Comparison of ENCODE assay signal across 12 mouse cellular contexts in genomic region chr7:141230570-141230969, GRCm38 (mm10). TPM values are rescaled to one million over a fixed set of nuclear protein-coding genes. Genes with fewer than 3 reads are reported as not detected.
A peak's percentile ranks its signal among the peaks of the same experiment; 100 is the strongest.
DNase-seq lines count a peak whose midpoint lies in the region; ATAC-seq and TF ChIP-seq lines count a peak whose summit lies in the region.
"Had no signal": no experiment of that assay in that cellular context is flagged by ENCODE, and none has a peak within 500 bp of the region (broad histone marks: within the 10 kb centered on the region; RNA-seq: fewer than 3 reads in every experiment).

No protein-coding gene starts in this region.

- TF ChIP-seq RAD21 in MEL (IDR thresholded peaks at IDR 0.05; ENCODE audit: low read depth, low read length), result no peak

- peak overlapping the region; percentile 95; the same call in 1 of the 2 replicates for H3K4me2 ChIP-seq in forebrain, embryonic 12.5 days
- H3K4me2 ChIP-seq in forebrain, embryonic 14.5 days (ENCODE audit: low read length), result no peak overlapping the region; the same call in 1 of the 2 replicates
- no peak overlapping the region for H3K4me2 ChIP-seq in kidney, embryonic 16.5 days (replicated peaks; ENCODE audit: low read depth, low read length)
- H3K4me2 ChIP-seq in liver, embryonic 14.5 days (ENCODE audit: low read depth), result peak overlapping the region; percentile 74

- 96% methylated on average over 4 of the region's 4 CpGs for WGBS in forebrain, embryonic 12.5 days
- WGBS in forebrain, embryonic 14.5 days, result 88% methylated on average over 4 of the region's 4 CpGs
- WGBS in kidney, embryonic 16.5 days, result 90% methylated on average over 4 of the region's 4 CpGs
- 89% methylated on average over 4 of the region's 4 CpGs for WGBS in liver, embryonic 14.5 days (ENCODE audit: insufficient replicate concordance)

- peaks cover 24% of the 10 kb centered on the region for H3K4me1 ChIP-seq in forebrain, embryonic 12.5 days
- peaks cover 11% of the 10 kb centered on the region for H3K4me1 ChIP-seq in forebrain, embryonic 14.5 days (ENCODE audit: control insufficient read depth, insufficient read depth, low read length)
- peaks cover 20% of the 10 kb centered on the region for H3K4me1 ChIP-seq in kidney, embryonic 16.5 days (ENCODE audit: insufficient read depth, low read length)
- peaks cover 4 to 12% of the 10 kb centered on the region in 2 experiments; a peak in 2 of 4 replicates for H3K4me1 ChIP-seq in MEL (ENCODE audit: control insufficient read depth in 1 of 2, insufficient read depth in 2 of 2, low read length in 2 of 2)
- H3K4me1 ChIP-seq in liver, embryonic 14.5 days (replicated peaks; ENCODE audit: control insufficient read depth in 2 of 2, insufficient read depth in 2 of 2, low read length in 1 of 2), result peaks cover 8 to 12% of the 10 kb centered on the region in 2 experiments

- no peak overlapping the region for H3K27ac ChIP-seq in forebrain, embryonic 12.5 days
- no peak overlapping the region for H3K27ac ChIP-seq in forebrain, embryonic 14.5 days (ENCODE audit: low read depth, low read length)
- H3K27ac ChIP-seq in kidney, embryonic 16.5 days (ENCODE audit: low read length), result no peak overlapping the region
- H3K27ac ChIP-seq in MEL (ENCODE audit: control insufficient read depth, low read depth, low read length), result no peak overlapping the region
- H3K27ac ChIP-seq in liver, embryonic 14.5 days, result no peak overlapping the region

- H3K9me3 ChIP-seq in forebrain, embryonic 12.5 days, result no peaks in the 10 kb centered on the region
- no peaks in the 10 kb centered on the region for H3K9me3 ChIP-seq in forebrain, embryonic 14.5 days (replicated peaks; ENCODE audit: control insufficient read depth, low read length)
- H3K9me3 ChIP-seq in kidney, embryonic 16.5 days (ENCODE audit: low read length), result no peaks in the 10 kb centered on the region
- no peaks in the 10 kb centered on the region for H3K9me3 ChIP-seq in MEL (replicated peaks; ENCODE audit: insufficient read depth, low read length)
- no peaks in the 10 kb centered on the region for H3K9me3 ChIP-seq in liver, embryonic 14.5 days (ENCODE audit: control insufficient read depth, low read length)

- TF ChIP-seq EP300 in MEL (IDR thresholded peaks at IDR 0.05; ENCODE audit: low read depth in 1 of 2, low read length in 2 of 2), result no peak
- no peak for TF ChIP-seq EP300 in liver, embryonic 14.5 days (IDR thresholded peaks at IDR 0.05; ENCODE audit: low read depth)

- no peak for ATAC-seq in forebrain, embryonic 12.5 days (ENCODE audit: low FRiP score)
- no peak for ATAC-seq in forebrain, embryonic 14.5 days
- ATAC-seq in kidney, embryonic 16.5 days (ENCODE audit: low FRiP score, low TSS enrichment), result no peak
- ATAC-seq in liver, embryonic 14.5 days (ENCODE audit: insufficient read depth), result no peak
- ATAC-seq in megakaryocyte progenitor cell, adult 5-6 weeks (replicated peaks; ENCODE audit: poor library complexity), result no peak

- no peaks in the 10 kb centered on the region for H3K27me3 ChIP-seq in forebrain, embryonic 12.5 days
- H3K27me3 ChIP-seq in forebrain, embryonic 14.5 days (replicated peaks; ENCODE audit: control insufficient read depth, insufficient read depth, low read length), result no peaks in the 10 kb centered on the region
- H3K27me3 ChIP-seq in kidney, embryonic 16.5 days (ENCODE audit: insufficient read depth, low read length), result no peaks in the 10 kb centered on the region
- H3K27me3 ChIP-seq in MEL (ENCODE audit: control insufficient read depth in 1 of 2, insufficient read depth in 2 of 2, low read length in 2 of 2), result no peaks in the 10 kb centered on the region
- H3K27me3 ChIP-seq in liver, embryonic 14.5 days (ENCODE audit: control insufficient read depth, insufficient read depth, low read length), result no peaks in the 10 kb centered on the region

- H3K4me3 ChIP-seq in forebrain, embryonic 12.5 days (replicated peaks), result peak overlapping the region; percentile 99; the same call in 1 of the 2 replicates
- H3K4me3 ChIP-seq in forebrain, embryonic 14.5 days (ENCODE audit: low read depth, low read length), result no peak overlapping the region
- no peak overlapping the region for H3K4me3 ChIP-seq in kidney, embryonic 16.5 days (ENCODE audit: low read length)
- no peak overlapping the region for H3K4me3 ChIP-seq in MEL (ENCODE audit: control insufficient read depth in 1 of 2, insufficient read depth in 1 of 2, low read depth in 2 of 2, low read length in 2 of 2)
- H3K4me3 ChIP-seq in liver, embryonic 14.5 days (ENCODE audit: insufficient read depth in 1 of 2, low read depth in 2 of 2, low read length in 2 of 2), result peak overlapping the region in 1 of 2 experiments; percentile 95; a peak in 1 of 4 replicates

- no peak for DNase-seq in forebrain, embryonic 14.5 days (ENCODE audit: low spot score)
- DNase-seq in kidney, postnatal 14 days, result no peak
- no peak for DNase-seq in MEL (ENCODE audit: low read depth, low spot score)
- DNase-seq in liver, embryonic 14.5 days (ENCODE audit: low read depth in 3 of 3, low spot score in 3 of 3), result no peak
- DNase-seq in retina, postnatal 1 day, result no peak
- DNase-seq: kidney, adult 11 months had no signal

- no peak for TF ChIP-seq CTCF in MEL (IDR thresholded peaks at IDR 0.05 in 2 of 3, conservative IDR thresholded peaks at IDR 0.05 in 1 of 3; ENCODE audit: control insufficient read depth in 1 of 3, insufficient read depth in 1 of 3, low read depth in 2 of 3, low read length in 3 of 3, poor library complexity in 1 of 3, severe bottlenecking in 1 of 3)
- no peak for TF ChIP-seq CTCF in liver, embryonic 14.5 days (IDR thresholded peaks at IDR 0.05; ENCODE audit: low read depth)

- H3K79me2 ChIP-seq in MEL (ENCODE audit: control insufficient read depth, insufficient read depth, low read length, poor library complexity), result peaks cover 37% of the 10 kb centered on the region

- H3K9ac ChIP-seq in forebrain, embryonic 12.5 days, result no peak overlapping the region
- no peak overlapping the region for H3K9ac ChIP-seq in forebrain, embryonic 14.5 days (ENCODE audit: low read length)
- 0 out of 2 replicates have a peak overlapping the region, but pooled peaks have one; percentile 92 for H3K9ac ChIP-seq in kidney, embryonic 16.5 days (replicated peaks; ENCODE audit: low read length)
- H3K9ac ChIP-seq in MEL (ENCODE audit: control insufficient read depth, low read depth, low read length, poor library complexity, severe bottlenecking), result peak overlapping the region; percentile 21
- peak overlapping the region; percentile 97 for H3K9ac ChIP-seq in liver, embryonic 14.5 days (replicated peaks)

- TF ChIP-seq POLR2A in MEL (IDR thresholded peaks at IDR 0.05; ENCODE audit: control insufficient read depth in 1 of 2, insufficient read depth in 1 of 2, low read depth in 1 of 2, low read length in 2 of 2, poor library complexity in 1 of 2), result no peak

- H3K36me3 ChIP-seq in forebrain, embryonic 12.5 days (replicated peaks), result peaks cover 51% of the 10 kb centered on the region
- H3K36me3 ChIP-seq in forebrain, embryonic 14.5 days (ENCODE audit: control insufficient read depth, insufficient read depth, low read length), result peaks cover 53% of the 10 kb centered on the region
- H3K36me3 ChIP-seq in kidney, embryonic 16.5 days (ENCODE audit: insufficient read depth, low read length), result peaks cover 29% of the 10 kb centered on the region
- H3K36me3 ChIP-seq in MEL (ENCODE audit: control insufficient read depth in 1 of 2, insufficient read depth in 2 of 2, low read length in 2 of 2), result peaks cover 11 to 25% of the 10 kb centered on the region in 2 experiments; a peak in 3 of 4 replicates
- H3K36me3 ChIP-seq in liver, embryonic 14.5 days (replicated peaks; ENCODE audit: control insufficient read depth, insufficient read depth, low read depth), result peaks cover 46% of the 10 kb centered on the region

RNA-seq across cellular contexts. Expression of gene Phrf1, which starts 2.0 kb away (rescaled TPM):
- 106 and 107 TPM in 2 replicates for polyA plus RNA-seq in forebrain, embryonic 12.5 days (2016; fragmentation: Nextera tagmentation; extraction: Ambion mirVana)
- polyA plus RNA-seq in forebrain, embryonic 14.5 days (2014; fragmentation: Nextera tagmentation; extraction: Ambion mirVana), result 64.2 and 78.8 TPM in 2 replicates
- polyA plus RNA-seq in kidney, embryonic 16.5 days (2015; fragmentation: Nextera tagmentation; extraction: Ambion mirVana), result 81.2 and 93.0 TPM in 2 replicates
- 65.0 and 66.1 TPM in 2 replicates for total RNA-seq in MEL (2012; rRNA removed)
- 1,000 to 10,000 TPM in 1 of 2 experiments, 10 to 100 TPM in 1; 91.2 to 1,029 TPM for polyA plus RNA-seq in MEL (2012; ENCODE audit: insufficient read depth in 1 of 2, insufficient read length in 2 of 2, low read depth in 1 of 2, low replicate concordance in 2 of 2, missing spikeins in 1 of 2)
- polyA plus RNA-seq in liver, embryonic 14.5 days (2012; rRNA removed), result 10.4 and 14.1 TPM in 2 replicates
- polyA plus RNA-seq in liver, embryonic 14.5 days (2014; fragmentation: Nextera tagmentation; extraction: Ambion mirVana), result 25.7 and 28.3 TPM in 2 replicates
- total RNA-seq in megakaryocyte progenitor cell, adult 5-6 weeks (2015), result 51.0 and 53.0 TPM in 2 replicates
- total RNA-seq in megakaryocyte progenitor cell, adult 5-6 weeks (2017), result 60.4 and 62.2 TPM in 2 replicates

RNA-seq across cellular contexts. Expression of gene Rassf7, which starts 14.9 kb away (rescaled TPM):
- 35.4 and 38.5 TPM in 2 replicates for polyA plus RNA-seq in forebrain, embryonic 12.5 days (2016; fragmentation: Nextera tagmentation; extraction: Ambion mirVana)
- 23.7 and 23.8 TPM in 2 replicates for polyA plus RNA-seq in forebrain, embryonic 14.5 days (2014; fragmentation: Nextera tagmentation; extraction: Ambion mirVana)
- 76.3 and 78.3 TPM in 2 replicates for polyA plus RNA-seq in kidney, embryonic 16.5 days (2015; fragmentation: Nextera tagmentation; extraction: Ambion mirVana)
- 7.0 and 7.6 TPM in 2 replicates for total RNA-seq in MEL (2012; rRNA removed)
- 1 to 10 TPM in 1 of 2 experiments, not detected in 1; 9.5 TPM for polyA plus RNA-seq in MEL (2012; ENCODE audit: insufficient read depth in 1 of 2, insufficient read length in 2 of 2, low read depth in 1 of 2, low replicate concordance in 2 of 2, missing spikeins in 1 of 2)
- 21.6 and 28.3 TPM in 2 replicates for polyA plus RNA-seq in liver, embryonic 14.5 days (2012; rRNA removed)
- polyA plus RNA-seq in liver, embryonic 14.5 days (2014; fragmentation: Nextera tagmentation; extraction: Ambion mirVana), result 16.8 and 22.4 TPM in 2 replicates
- total RNA-seq in megakaryocyte progenitor cell, adult 5-6 weeks (2015), result 3.2 and 4.3 TPM in 2 replicates
- total RNA-seq in megakaryocyte progenitor cell, adult 5-6 weeks (2017), result 2.2 and 6.6 TPM in 2 replicates

RNA-seq across cellular contexts. Expression of gene Lmntd2, which starts 16.7 kb away (rescaled TPM):
- 3.3 and 3.7 TPM in 2 replicates for polyA plus RNA-seq in forebrain, embryonic 12.5 days (2016; fragmentation: Nextera tagmentation; extraction: Ambion mirVana)
- 0.94 and 0.95 TPM in 2 replicates for polyA plus RNA-seq in forebrain, embryonic 14.5 days (2014; fragmentation: Nextera tagmentation; extraction: Ambion mirVana)
- polyA plus RNA-seq in kidney, embryonic 16.5 days (2015; fragmentation: Nextera tagmentation; extraction: Ambion mirVana), result 3.9 and 4.4 TPM in 2 replicates
- not detected in 2 replicates for total RNA-seq in MEL (2012; rRNA removed)
- under 1 TPM in 1 of 2 experiments, not detected in 1; 0.43 TPM for polyA plus RNA-seq in MEL (2012; ENCODE audit: insufficient read depth in 1 of 2, insufficient read length in 2 of 2, low read depth in 1 of 2, low replicate concordance in 2 of 2, missing spikeins in 1 of 2)
- polyA plus RNA-seq in liver, embryonic 14.5 days (2012; rRNA removed), result 2.0 and 2.3 TPM in 2 replicates
- polyA plus RNA-seq in liver, embryonic 14.5 days (2014; fragmentation: Nextera tagmentation; extraction: Ambion mirVana), result 0.25 and 0.66 TPM in 2 replicates
- 0.20 and 0.89 TPM in 2 replicates for total RNA-seq in megakaryocyte progenitor cell, adult 5-6 weeks (2015)
- 0.10 TPM in 1 of 2 replicates, not detected in the other for total RNA-seq in megakaryocyte progenitor cell, adult 5-6 weeks (2017)
- total RNA-seq: gastrocnemius, adult 8-10 months; left cerebral cortex, postnatal 10 days; megakaryocyte-erythroid progenitor cell, adult 5-6 weeks had no signal

RNA-seq across cellular contexts. Expression of gene Irf7, which starts 35.7 kb away (rescaled TPM):
- polyA plus RNA-seq in forebrain, embryonic 12.5 days (2016; fragmentation: Nextera tagmentation; extraction: Ambion mirVana), result 0.69 and 0.83 TPM in 2 replicates
- 0.97 and 1.0 TPM in 2 replicates for polyA plus RNA-seq in forebrain, embryonic 14.5 days (2014; fragmentation: Nextera tagmentation; extraction: Ambion mirVana)
- polyA plus RNA-seq in kidney, embryonic 16.5 days (2015; fragmentation: Nextera tagmentation; extraction: Ambion mirVana), result 3.2 and 6.0 TPM in 2 replicates
- total RNA-seq in MEL (2012; rRNA removed), result 0.52 and 1.9 TPM in 2 replicates
- polyA plus RNA-seq in MEL (2012; ENCODE audit: insufficient read depth in 1 of 2, insufficient read length in 2 of 2, low read depth in 1 of 2, low replicate concordance in 2 of 2, missing spikeins in 1 of 2), result 1 to 10 TPM in 1 of 2 experiments, not detected in 1; 2.0 TPM
- polyA plus RNA-seq in liver, embryonic 14.5 days (2012; rRNA removed), result 4.6 and 5.4 TPM in 2 replicates
- 4.8 and 5.1 TPM in 2 replicates for polyA plus RNA-seq in liver, embryonic 14.5 days (2014; fragmentation: Nextera tagmentation; extraction: Ambion mirVana)
- 2.4 and 3.0 TPM in 2 replicates for total RNA-seq in megakaryocyte progenitor cell, adult 5-6 weeks (2015)
- total RNA-seq in megakaryocyte progenitor cell, adult 5-6 weeks (2017), result 2.9 and 4.7 TPM in 2 replicates

RNA-seq across cellular contexts. Expression of gene Lrrc56, which starts 36.6 kb away (rescaled TPM):
- polyA plus RNA-seq in forebrain, embryonic 12.5 days (2016; fragmentation: Nextera tagmentation; extraction: Ambion mirVana), result 14.2 and 16.0 TPM in 2 replicates
- 6.7 and 8.9 TPM in 2 replicates for polyA plus RNA-seq in forebrain, embryonic 14.5 days (2014; fragmentation: Nextera tagmentation; extraction: Ambion mirVana)
- 13.5 and 15.1 TPM in 2 replicates for polyA plus RNA-seq in kidney, embryonic 16.5 days (2015; fragmentation: Nextera tagmentation; extraction: Ambion mirVana)
- 1.0 and 1.6 TPM in 2 replicates for total RNA-seq in MEL (2012; rRNA removed)
- 1 to 10 TPM in 1 of 2 experiments, not detected in 1; 5.5 TPM for polyA plus RNA-seq in MEL (2012; ENCODE audit: insufficient read depth in 1 of 2, insufficient read length in 2 of 2, low read depth in 1 of 2, low replicate concordance in 2 of 2, missing spikeins in 1 of 2)
- polyA plus RNA-seq in liver, embryonic 14.5 days (2012; rRNA removed), result 15.3 and 20.3 TPM in 2 replicates
- 10.4 and 10.9 TPM in 2 replicates for polyA plus RNA-seq in liver, embryonic 14.5 days (2014; fragmentation: Nextera tagmentation; extraction: Ambion mirVana)
- 0.39 and 0.84 TPM in 2 replicates for total RNA-seq in megakaryocyte progenitor cell, adult 5-6 weeks (2015)
- total RNA-seq in megakaryocyte progenitor cell, adult 5-6 weeks (2017), result 0.50 and 3.4 TPM in 2 replicates

Comparison
In these comparisons a context has a peak if more than half of its experiments do, and no peak if none do; other contexts are left out.
1. H3K4me2 ChIP-seq: peak in forebrain, embryonic 12.5 days (single experiment) and liver, embryonic 14.5 days (single experiment); none in forebrain, embryonic 14.5 days (single experiment) and kidney, embryonic 16.5 days (single experiment).
2. H3K9ac ChIP-seq: peak in kidney, embryonic 16.5 days (single experiment), MEL (single experiment) and liver, embryonic 14.5 days (single experiment); none in forebrain, embryonic 12.5 days (single experiment) and forebrain, embryonic 14.5 days (single experiment).